Mouse (Mus musculus): ENCODE data around the gene Polr3g.
"Not testable (repeated sequence)": the region's sequence is repeated elsewhere in the genome, so short reads cannot be mapped to it uniquely, and the experiment has no call there.

Gene Polr3g

DNA sequence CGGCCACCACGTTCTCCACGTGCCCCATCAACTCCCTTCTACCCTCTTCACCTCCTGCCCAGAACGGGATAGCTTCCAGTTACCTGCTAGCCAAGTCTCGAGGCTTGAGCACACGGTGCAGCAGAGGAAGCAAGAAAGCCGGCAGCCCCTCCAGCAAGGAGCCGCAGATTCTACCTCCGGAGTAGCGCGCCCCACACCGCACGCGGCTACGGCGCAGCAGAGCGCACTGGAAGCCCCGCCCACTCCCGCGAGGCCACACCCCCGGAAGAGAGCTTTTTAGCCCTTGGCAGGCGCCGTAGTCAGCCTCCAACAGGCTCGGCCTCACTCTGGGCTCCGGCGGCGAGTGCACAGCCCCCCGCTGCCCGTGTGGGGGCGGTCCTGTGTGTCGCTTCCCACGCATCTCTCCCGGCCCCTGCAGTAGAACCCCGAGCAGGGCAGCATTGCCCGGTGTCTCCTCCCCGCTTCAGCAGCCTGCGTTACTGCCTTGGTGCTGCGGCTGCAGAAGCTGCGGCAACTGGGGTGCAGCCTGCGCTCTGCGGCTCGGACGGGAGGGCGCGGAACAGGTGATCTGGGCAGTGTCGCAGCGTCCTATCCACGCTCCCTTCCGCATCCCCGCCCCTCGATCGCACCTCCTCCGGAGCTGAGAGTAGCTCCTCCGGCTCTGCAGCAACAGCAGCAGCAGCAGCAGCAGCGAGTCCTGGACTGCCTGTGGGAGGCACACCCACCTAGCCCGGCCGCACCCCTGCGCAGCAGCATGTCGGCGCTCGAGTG is at the start of gene Polr3g, which contains the start of gene Mblac2:
TSS of gene Polr3g (minus strand) at position 239 of the 771 bp plus-strand sequence.
TSS of gene Mblac2 (plus strand) at position 567 of the 771 bp plus-strand sequence.
- DNase-seq (ENCODE audit: low read depth in 1 of 2, low spot score in 2 of 2): peak; percentile 76 to 87

DNA sequence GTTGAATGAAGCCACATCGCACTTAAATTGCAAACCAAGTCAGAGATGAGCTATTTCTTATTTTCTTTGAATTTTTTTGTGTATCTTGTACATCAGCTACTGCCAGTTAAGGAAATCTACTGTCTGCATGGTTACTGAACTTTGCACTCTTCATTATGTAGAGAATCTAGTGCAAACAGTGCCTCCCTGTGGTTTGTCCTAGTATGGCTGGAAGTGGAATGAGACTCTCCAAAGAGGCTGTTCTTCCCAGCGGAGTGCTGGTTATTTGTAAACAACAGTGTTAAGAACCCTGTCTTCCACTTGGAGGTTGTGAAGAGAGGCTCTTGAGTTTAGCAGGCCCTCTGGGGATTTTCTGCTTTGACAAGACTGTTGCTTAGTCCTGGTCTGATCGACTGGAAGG is 49.6 kb upstream of the Polr3g start:
- no peak for DNase-seq (ENCODE audit: low read depth in 1 of 2, low spot score in 2 of 2)

DNA sequence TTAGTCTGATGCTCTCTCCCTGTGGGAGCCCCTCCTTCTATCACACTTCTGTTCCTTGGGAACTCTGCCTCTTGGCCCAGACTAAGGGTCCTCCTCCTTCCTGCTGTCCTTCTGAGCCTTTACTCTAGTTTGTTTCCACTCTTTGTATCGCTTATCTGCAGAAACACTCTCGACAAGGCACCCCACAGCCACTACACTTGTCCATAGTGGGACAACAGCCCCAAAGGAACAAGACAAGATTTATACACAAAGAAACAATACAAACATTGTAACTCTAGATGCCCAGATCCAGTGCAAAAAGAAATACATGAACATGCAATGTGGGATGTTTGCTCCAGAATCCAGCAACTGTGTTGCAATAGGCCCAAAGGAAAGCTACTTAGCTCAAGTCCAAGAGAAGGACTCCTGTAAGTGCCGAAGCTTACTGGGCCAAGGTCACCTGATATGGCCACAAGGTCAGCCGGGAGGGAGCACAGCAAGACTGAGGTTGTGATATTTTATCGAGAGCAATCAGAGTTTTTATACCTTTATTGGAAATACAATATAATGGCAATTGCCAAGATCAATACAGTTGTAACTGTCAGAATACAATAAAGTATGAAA is 46.3 kb upstream of the Polr3g start:
- DNase-seq (ENCODE audit: low read depth in 1 of 2, low spot score in 2 of 2): no peak

DNA sequence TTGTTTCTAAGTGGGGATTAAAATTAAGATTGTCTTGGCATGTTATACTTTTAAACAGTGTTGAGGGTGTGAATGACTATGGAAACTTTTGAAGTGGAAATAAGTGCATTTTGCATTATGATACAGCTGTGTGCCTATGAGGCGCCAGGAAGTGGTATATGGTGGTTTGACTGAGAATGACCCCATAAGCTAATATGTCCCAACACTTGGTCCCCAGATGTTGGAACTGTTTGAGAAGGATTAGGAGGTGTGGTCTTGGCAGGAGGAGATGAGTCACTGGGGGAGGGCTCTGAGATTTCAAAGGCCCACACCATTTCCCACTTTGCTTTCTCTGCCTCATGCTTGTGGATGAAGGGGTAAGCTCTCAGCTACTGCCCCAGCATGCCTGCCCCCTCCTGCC is 44.5 kb upstream of the Polr3g start:
- DNase-seq (ENCODE audit: low read depth in 1 of 2, low spot score in 2 of 2): no peak

DNA sequence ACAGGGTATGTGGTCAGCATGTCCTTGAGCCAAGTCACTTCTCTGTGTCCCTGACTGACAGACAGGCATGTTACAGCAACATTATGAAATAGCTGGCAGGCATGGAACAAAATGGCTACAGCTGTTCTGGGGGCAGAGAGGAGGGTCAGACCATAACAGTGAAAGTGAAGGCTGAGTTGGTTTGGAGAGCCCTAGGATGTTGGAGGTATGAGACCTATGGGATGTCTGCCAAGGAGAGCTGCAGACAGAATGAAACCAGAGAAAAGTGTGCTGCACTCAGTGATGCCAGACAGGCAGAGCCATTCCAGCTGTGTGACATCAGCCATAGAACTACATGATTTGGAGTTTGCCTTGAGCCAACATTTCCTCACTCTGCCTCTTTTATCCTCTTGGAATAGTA is 44.1 kb upstream of the Polr3g start:
- no peak for DNase-seq (ENCODE audit: low read depth in 1 of 2, low spot score in 2 of 2)

DNA sequence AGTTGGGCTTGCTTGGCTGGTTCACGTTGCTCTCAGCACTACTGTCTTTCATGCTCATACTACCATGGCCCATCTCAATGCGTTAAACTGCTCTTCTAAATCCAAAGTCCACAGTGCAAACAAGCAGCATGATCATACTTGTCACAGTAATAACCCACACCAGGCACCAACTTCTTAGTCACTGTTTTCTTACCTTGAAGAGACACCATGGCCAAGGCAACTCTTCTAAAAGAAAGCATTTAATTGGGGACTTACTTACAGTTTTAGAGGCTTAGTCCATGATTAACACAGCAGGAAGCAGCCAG is 33.2 kb upstream of the Polr3g start:
- DNase-seq (ENCODE audit: low read depth in 1 of 2, low spot score in 2 of 2): no peak

DNA sequence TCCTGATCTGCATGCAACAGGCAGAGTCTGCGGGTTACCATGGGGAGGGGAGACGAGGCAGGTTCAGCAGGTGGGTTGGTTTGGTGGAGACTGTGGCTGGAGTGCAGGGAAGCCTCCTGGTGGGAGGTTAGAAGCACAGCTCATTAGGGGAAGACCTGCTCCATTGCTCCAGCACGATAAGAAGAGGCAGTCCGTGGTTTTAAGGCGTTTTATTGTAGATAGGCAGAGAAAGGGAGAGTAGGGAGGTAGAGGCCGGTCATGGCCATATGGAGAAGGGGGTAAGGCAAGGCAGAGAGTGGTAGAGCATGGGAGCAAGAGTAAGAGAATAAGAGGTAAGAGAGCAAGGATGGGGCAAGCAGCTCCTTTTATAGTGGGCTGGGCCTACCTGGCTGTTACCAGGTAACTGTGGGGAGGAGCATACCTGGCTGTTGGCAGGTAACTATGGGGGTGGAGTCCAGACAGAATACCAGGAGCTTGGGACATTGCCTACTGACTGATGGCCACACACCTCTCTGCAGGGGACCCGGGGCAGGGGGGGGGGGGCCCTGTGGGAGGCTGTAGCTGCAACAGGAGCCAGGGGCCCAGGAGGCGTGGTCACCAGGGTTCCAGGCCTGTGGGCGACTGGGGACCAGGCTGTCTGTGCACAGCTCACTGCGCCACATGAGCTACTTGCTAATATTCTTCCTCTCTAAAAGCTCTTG is 32.7 kb upstream of the Polr3g start:
- no peak for DNase-seq (ENCODE audit: low read depth in 1 of 2, low spot score in 2 of 2)

DNA sequence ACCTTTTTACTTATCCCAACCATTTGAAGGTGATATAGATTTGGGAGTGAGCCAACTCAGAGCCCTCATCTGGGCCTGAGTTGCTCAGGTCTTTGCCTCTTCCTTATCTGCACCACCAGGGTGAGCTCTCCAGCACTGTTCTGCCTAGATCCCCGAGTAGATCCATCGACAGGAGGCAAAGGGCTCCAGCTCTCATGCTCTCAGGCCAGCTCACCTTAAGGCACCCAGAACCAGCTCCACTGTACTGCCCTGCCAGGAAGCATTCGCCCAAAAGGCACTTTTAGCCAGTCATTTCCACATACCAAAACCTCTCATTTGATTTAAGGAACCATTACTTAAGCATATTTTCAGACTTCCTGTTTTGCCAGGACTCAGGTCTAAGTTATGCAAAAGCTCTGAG is 30.1 kb upstream of the Polr3g start:
- no peak for DNase-seq (ENCODE audit: low read depth in 1 of 2, low spot score in 2 of 2)

DNA sequence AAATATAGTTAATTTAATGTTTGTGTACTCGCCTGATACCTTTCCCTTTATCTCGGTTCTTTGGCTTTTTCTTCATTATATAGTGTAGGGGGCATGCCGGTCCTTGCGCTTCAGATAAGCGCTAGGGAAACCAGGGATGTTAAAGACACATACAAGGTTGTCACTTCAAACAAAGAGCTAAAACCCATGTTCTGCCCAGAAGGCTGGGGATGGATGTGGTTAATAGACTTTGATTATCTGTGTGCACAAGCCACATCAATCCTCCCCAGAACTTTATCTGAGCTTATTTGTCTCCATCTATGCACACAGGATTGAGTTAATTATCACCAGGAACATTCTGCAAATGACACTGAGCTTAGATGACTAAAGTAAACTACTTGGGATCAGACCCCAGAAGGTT is 25.8 kb upstream of the Polr3g start:
- DNase-seq (ENCODE audit: low read depth in 1 of 2, low spot score in 2 of 2): no peak

DNA sequence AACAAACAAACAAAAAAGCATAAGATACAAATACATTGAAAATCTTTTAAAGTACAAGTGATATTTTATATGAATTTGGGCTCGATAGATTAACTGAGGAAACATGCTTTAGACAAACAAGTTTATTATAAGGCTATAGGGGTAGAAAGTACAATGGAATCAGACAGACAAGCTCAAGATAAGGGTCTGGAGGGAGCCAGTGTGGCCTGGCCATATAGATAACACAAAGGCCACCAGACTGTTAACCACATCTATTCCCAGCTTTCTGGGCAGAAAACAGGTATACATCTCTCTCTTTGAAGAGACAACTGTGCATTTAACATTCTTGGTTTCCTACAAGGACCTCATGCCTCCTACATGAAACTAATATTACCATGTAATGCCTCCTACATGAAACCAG is 19.5 kb upstream of the Polr3g start:
- no peak for DNase-seq (ENCODE audit: low read depth in 1 of 2, low spot score in 2 of 2)

DNA sequence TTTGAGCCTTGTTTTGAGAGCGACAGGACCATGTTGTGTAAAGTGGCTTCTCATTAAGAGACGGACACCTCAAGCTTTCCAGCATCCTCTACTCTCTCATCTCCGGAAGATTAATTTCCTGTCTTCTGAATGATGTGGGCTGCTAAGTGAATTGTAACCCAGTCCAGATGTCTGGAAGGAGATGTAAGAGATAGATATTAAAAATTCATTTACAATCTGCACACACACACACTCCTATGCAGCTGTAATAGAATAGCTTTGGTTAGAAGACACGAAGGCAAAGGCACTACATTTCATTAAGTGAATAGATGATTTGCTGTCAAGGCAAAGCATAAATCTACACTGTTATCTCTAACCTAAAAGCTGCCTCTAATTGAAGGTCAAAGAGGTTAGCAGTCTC is 18.3 kb upstream of the Polr3g start:
- DNase-seq (ENCODE audit: low read depth in 1 of 2, low spot score in 2 of 2): no peak

DNA sequence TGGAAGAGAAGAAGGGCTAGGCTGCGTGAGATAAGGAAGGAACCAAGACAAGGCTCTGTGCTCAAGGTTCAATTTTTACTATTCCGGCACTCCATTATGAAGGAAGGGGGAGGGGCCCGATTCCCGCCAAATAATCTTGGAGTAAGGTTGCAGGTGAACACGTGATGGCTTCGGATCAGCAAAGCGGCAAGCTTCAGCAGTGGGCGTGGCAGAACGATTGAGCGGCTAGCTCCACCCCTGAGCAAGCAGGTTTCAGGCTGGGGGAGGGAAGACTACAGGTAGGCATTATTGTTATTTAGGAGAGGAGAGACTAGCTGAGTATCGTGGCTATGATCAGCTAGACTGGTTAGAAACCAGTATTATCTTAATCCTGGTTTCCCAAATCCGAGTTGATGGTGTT is 17.3 kb upstream of the Polr3g start:
- DNase-seq (ENCODE audit: low read depth in 1 of 2, low spot score in 2 of 2): not testable (repeated sequence)

DNA sequence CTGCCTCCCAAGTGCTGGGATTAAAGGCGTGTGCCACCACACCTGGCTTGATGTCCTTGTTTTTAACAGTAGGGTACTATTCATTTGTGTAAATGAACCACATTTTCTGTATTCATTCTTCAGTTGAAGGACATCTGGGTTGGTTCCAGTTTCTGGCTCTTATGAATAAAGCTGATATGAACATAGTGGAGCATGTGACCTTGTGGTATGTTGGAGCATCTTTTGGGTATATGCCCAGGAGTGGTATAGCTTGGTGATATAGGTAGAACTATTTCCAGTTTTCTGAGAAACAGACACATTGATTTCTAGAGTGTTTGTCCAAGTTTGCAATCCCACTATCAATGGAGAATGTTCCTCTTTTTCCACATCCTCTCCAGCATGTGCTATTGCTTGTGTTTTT is 3.1 kb upstream of the Polr3g start:
- no peak for DNase-seq (ENCODE audit: low read depth in 1 of 2, low spot score in 2 of 2)

DNA sequence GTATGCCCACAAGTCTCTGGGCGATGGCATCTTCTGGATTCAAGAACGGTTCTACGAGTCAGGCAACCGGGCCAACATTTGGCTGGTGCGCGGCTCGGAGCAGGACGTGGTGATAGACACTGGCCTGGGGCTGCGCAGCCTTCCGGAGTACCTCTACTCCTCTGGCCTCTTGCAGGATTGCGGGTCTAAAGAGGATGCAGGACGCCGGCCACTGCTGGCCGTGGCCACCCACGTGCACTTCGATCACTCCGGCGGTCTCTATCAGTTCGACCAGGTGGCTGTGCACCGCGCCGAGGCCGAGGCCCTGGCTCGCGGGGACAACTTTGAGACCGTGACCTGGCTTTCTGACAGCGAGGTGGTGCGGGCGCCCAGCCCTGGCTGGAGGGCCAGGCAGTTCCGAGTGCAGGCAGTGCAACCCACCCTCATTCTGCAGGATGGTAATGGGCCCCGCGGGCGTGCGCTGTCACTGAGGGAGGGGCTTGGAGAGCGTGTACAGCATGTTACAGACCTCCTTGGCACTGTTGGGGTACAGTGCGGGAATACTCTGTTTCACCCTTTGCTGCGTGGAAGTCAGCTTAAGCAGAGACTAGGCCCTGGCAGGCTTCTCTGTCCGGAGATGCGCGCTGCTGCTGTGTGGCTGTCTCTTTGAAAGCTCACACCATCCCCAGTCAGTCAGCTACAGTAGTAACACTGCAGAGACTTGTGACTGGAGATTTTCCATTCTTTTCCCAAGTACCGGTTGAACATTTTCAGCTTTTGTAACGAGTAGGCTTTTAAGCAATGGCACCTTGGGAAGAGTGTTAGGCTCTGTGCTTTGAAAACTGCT is 946 bp upstream of the Polr3g start:
- no peak for DNase-seq (ENCODE audit: low read depth in 1 of 2, low spot score in 2 of 2)

DNA sequence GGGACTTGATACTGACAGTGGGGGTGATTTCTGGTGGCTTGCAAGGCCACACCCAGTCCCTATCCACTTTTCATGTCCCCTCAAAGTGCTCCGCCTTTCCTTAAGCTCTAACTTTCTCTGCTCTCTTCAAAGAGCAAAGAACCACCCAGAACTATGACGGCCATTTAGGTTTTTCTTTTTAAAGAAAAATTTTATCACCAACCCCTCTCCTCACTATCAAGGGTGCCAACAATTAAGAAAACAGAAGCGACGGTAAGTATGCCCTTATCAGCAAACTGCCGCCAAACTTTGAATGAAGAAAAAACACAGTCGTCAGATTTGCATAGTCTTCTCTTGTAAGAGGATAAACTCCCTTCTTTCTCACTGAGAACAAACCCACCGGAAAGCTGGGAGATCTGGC is 547 bp downstream of the Polr3g start:
- no peak for DNase-seq (ENCODE audit: low read depth in 1 of 2, low spot score in 2 of 2)

DNA sequence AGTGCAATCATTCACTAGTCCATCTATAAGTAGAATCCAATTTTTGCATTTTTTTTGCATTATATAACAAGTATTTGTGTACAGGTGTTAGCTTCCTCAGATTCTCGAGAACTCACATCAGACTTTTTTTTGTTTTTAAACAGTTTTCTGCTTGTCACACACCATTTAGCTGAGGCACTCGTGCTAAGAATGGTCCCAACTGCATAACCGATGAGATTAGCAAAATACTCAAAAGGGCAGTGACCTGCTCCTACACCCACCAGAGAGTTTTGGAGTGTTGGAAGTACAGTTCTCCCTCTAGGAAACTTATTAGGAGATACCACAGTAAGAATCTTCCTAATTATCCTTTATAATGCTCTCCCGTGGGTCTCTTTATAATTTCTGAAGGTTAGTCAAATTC is 1.0 kb downstream of the Polr3g start:
- DNase-seq (ENCODE audit: low read depth in 1 of 2, low spot score in 2 of 2): no peak

DNA sequence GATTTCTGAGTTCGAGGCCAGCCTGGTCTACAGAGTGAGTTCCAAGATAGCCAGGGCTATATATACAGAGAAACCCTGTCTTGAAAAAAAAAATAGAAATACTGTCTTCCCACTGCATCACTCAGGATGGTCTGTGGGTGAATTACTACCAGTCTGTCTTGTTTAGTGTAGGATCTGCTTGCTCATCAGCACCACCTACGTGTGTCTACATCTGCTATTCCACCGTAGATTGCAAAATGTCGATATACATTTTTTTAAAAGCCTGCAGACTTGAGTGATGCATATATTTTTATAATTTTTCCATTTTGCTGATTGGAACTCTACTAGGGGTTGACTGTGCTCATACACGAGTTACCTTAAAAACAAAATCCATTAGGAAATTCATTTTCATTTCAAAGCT is 4.5 kb downstream of the Polr3g start:
- DNase-seq (ENCODE audit: low read depth in 1 of 2, low spot score in 2 of 2): no peak

DNA sequence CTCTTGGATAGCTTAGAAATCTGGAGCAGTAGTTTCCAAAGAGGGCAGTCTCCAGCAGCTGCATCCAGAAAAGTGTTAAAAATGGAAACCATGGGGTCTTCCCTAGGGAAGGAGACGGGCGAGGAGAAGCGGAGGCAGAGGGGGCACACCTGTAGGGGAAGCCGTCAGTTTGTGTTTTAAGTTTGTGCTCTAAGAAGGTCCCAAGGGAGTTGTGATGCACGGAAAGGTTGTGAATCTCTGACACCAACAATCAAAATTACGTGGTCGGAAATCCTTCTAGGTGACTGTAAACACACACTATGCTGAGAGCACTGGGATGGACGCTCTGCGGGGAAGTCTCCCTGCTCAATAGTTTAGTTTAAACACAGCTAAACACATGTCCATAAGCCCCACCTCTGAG is 7.2 kb downstream of the Polr3g start:
- no peak for DNase-seq (ENCODE audit: low read depth in 1 of 2, low spot score in 2 of 2)

DNA sequence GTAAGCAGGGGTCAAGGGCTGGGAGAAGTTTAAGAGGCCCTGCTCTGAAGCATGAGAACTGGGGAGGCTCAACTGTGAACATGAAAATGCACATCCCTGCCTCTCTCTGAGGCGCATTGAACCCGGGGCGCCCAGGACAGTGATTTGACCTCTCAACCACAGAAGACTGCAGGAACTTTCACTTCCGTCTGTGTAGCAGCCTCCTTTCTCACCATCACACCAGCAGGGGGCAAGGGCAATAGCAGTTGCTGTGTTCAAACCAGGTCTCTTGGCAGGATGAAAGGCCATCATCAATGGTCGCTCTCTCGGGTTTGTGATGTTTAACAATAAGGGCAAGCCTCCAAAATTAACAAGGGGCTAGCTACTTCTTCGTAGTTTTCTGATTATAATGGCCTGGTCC is 7.7 kb downstream of the Polr3g start:
- no peak for DNase-seq (ENCODE audit: low read depth in 1 of 2, low spot score in 2 of 2)

DNA sequence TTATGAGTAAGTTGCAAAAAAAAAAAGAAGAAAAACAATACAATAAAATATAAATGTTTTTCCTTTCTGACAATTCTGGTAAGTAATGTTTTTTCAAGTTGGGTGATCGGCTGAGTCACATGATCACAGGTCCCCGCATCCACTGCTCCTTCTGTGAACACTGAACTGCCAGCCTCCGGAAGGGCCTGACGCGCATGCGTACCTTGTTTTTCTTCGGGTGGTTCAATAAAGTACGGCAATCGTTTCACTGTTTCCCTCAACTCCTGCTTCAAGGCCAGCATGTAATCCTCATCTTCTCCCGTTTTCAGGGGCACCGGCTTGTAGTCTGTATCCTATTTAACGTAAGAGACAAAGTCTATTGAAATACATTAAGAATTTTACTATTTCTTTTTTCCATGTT is 16.4 kb downstream of the Polr3g start:
- no peak for DNase-seq (ENCODE audit: low read depth in 1 of 2, low spot score in 2 of 2)

DNA sequence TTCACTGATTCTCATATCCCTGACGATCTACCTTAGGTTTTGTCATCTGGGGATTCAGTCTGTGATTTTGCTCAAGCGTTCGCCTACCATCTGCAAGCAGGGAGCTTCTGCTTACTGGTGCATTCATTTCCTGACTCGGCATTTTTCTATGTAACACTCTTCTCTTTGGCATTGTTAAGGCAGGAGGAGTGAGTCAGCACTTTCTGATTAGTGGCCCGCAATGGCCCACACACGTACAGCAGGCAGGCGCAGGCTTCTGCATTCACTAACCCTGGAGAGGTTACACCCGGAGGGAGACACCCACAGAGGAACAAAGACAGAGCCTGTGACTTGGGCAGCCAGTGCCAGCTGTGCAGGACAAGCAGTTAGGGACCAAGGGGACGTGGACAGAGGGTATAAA is 19.2 kb downstream of the Polr3g start:
- no peak for DNase-seq (ENCODE audit: low read depth in 1 of 2, low spot score in 2 of 2)

DNA sequence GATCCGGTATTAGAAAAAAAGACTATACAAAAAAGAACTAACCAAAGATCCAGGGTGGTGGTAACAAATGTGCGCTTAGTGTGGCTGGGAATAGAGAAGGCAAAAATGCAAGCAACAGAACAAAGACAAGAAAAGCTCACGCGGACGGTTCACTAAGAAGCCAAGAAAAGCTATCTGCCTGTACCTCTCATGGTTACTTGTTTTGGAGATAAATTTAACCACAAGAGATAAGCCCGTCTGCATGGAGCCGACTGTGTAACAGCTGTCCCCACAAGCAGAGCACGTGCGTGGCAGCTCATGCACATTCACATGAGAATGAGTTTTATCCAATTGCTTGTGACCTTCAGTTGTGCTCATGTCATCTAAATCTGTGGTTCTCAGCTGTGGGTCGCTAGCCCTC is 20.3 kb downstream of the Polr3g start:
- DNase-seq (ENCODE audit: low read depth in 1 of 2, low spot score in 2 of 2): no peak
